Mouse (Mus musculus) CH12.LX (cell line): ENCODE measurements around the gene Pacs2. TPM values are rescaled to one million over a fixed set of nuclear protein-coding genes. Genes with fewer than 3 reads are reported as not detected.

Experiments
- DNase-seq: peaks from one replicate; pipeline ENCODE4 v3.0.0-alpha.2; 2013; ENCODE audit errors: extremely low read depth
- H3K27ac ChIP-seq: 2 replicates; pipeline ENCODE4 v1.5.1; 2012; ENCODE audit warnings: low read depth, mild to moderate bottlenecking, control low read depth, moderate library complexity; ENCODE audit not compliant: insufficient read depth
- H3K27me3 ChIP-seq: replicated peaks from 2 replicates; pipeline ENCODE3; 2012; ENCODE audit warnings: inconsistent platforms
- H3K36me3 ChIP-seq, 2 experiments: replicated peaks in 1 of 2; 2 replicates each; pipeline versions ENCODE3 to v1.6.1; 2012; ENCODE audit warnings: inconsistent platforms in 1 of 2, low read length in 1 of 2, mild to moderate bottlenecking in 1 of 2, mixed read lengths in 1 of 2, moderate library complexity in 1 of 2; ENCODE audit not compliant: control insufficient read depth in 1 of 2, insufficient read depth in 1 of 2
- H3K4me1 ChIP-seq, 2 experiments: 2 replicates each; pipeline ENCODE4 v1.6.1; 2012; ENCODE audit warnings: inconsistent platforms in 1 of 2, moderate library complexity in 1 of 2; ENCODE audit not compliant: insufficient read depth in 2 of 2, control insufficient read depth in 1 of 2
- H3K4me2 ChIP-seq: 2 replicates; pipeline ENCODE4 v1.6.1; 2012; ENCODE audit warnings: low read depth, mild to moderate bottlenecking, control low read depth; ENCODE audit not compliant: poor library complexity, insufficient read depth, severe bottlenecking
- H3K4me3 ChIP-seq, 3 experiments: fragments of 150-350 bp in 1 of 3; sonication (generic) in 1 of 3; replicated peaks in 1 of 3; 2 replicates each; pipeline versions ENCODE3 to v1.5.1; 2011 to 2012; ENCODE audit warnings: low read depth in 2 of 3, low read length in 2 of 3, mild to moderate bottlenecking in 2 of 3, moderate library complexity in 2 of 3, control low read depth in 1 of 3, improper control_type of control experiment in 1 of 3, inconsistent platforms in 1 of 3, mixed read lengths in 1 of 3; ENCODE audit not compliant: poor library complexity in 1 of 3
- H3K79me2 ChIP-seq: replicated peaks from 2 replicates; pipeline ENCODE4 v1.6.1; 2012; ENCODE audit warnings: mild to moderate bottlenecking, moderate library complexity; ENCODE audit not compliant: control insufficient read depth, poor library complexity, insufficient read depth, severe bottlenecking; ENCODE audit errors: extremely low read depth
- H3K9ac ChIP-seq: 2 replicates; pipeline ENCODE4 v1.6.1; 2012; ENCODE audit warnings: low read depth, mild to moderate bottlenecking, control low read depth, moderate library complexity; ENCODE audit not compliant: insufficient read depth
- H3K9me3 ChIP-seq: replicated peaks from 2 replicates; pipeline ENCODE3; 2012; ENCODE audit warnings: low read length, inconsistent platforms, mixed read lengths
- CHD1 ChIP-seq: IDR thresholded peaks from 2 replicates; pipeline ENCODE4 v1.6.1; 2012; ENCODE audit warnings: low read depth, low read length, improper control_type of control experiment, inconsistent platforms
- CTCF ChIP-seq, 2 experiments: IDR thresholded peaks in 1 of 2; conservative IDR thresholded peaks in 1 of 2; 2 replicates each; pipeline ENCODE4 v1.5.1; 2011 to 2012; ENCODE audit warnings: low read depth in 2 of 2, low read length in 2 of 2, improper control_type of control experiment in 1 of 2, inconsistent platforms in 1 of 2, mild to moderate bottlenecking in 1 of 2, moderate library complexity in 1 of 2
- E2F4 ChIP-seq: IDR thresholded peaks from 2 replicates; pipeline ENCODE4 v1.6.1; 2011; ENCODE audit warnings: low read depth, low read length, improper control_type of control experiment; ENCODE audit not compliant: insufficient replicate concordance
- EP300 ChIP-seq: IDR thresholded peaks from 2 replicates; pipeline ENCODE4 v1.6.1; 2011; ENCODE audit warnings: low read length, improper control_type of control experiment
- GABPA ChIP-seq: IDR thresholded peaks from 2 replicates; pipeline ENCODE4 v1.6.1; 2012; ENCODE audit warnings: low read depth, low read length, improper control_type of control experiment, inconsistent platforms; ENCODE audit not compliant: insufficient replicate concordance
- HCFC1 ChIP-seq: IDR thresholded peaks from 2 replicates; pipeline ENCODE4 v1.6.1; 2012; ENCODE audit warnings: low read depth, mild to moderate bottlenecking, inconsistent platforms, low read length, improper control_type of control experiment
- JUN ChIP-seq: IDR thresholded peaks from 2 replicates; pipeline ENCODE4 v1.6.1; 2011; ENCODE audit warnings: low read depth, mild to moderate bottlenecking, low read length, improper control_type of control experiment, moderate library complexity; ENCODE audit not compliant: insufficient read depth
- JUND ChIP-seq: conservative IDR thresholded peaks from 2 replicates; pipeline ENCODE4 v1.6.1; 2011; ENCODE audit warnings: low read depth, low read length, improper control_type of control experiment
- MAFK ChIP-seq: IDR thresholded peaks from 2 replicates; pipeline ENCODE4 v1.6.1; 2011; ENCODE audit warnings: low read length, improper control_type of control experiment; ENCODE audit not compliant: insufficient replicate concordance
- MAX ChIP-seq: IDR thresholded peaks from 2 replicates; pipeline ENCODE4 v1.6.1; 2011; ENCODE audit warnings: low read length, improper control_type of control experiment
- MAZ ChIP-seq: IDR thresholded peaks from 2 replicates; pipeline ENCODE4 v1.6.1; 2012; ENCODE audit warnings: low read depth, mild to moderate bottlenecking, inconsistent platforms, low read length, improper control_type of control experiment, moderate library complexity
- MYC ChIP-seq: IDR thresholded peaks from 2 replicates; pipeline ENCODE4 v1.6.1; 2011; ENCODE audit warnings: low read depth, mild to moderate bottlenecking, improper control_type of control experiment, low read length
- NRF1 ChIP-seq: IDR thresholded peaks from 2 replicates; pipeline ENCODE4 v1.6.1; 2014; ENCODE audit warnings: low read depth, mild to moderate bottlenecking, inconsistent platforms, low read length, improper control_type of control experiment, moderate library complexity
- PAX5 ChIP-seq: IDR thresholded peaks from 2 replicates; pipeline ENCODE4 v1.6.1; 2012; ENCODE audit warnings: low read length, inconsistent platforms, mixed read lengths
- POLR2AphosphoS2 ChIP-seq: IDR thresholded peaks from 2 replicates; pipeline ENCODE4 v1.6.1; 2011; ENCODE audit warnings: low read depth, low read length, improper control_type of control experiment
- RAD21 ChIP-seq: IDR thresholded peaks from 2 replicates; pipeline ENCODE4 v1.6.1; 2011; ENCODE audit warnings: low read depth, mild to moderate bottlenecking, low read length, improper control_type of control experiment, moderate library complexity
- RCOR1 ChIP-seq: conservative IDR thresholded peaks from 2 replicates; pipeline ENCODE4 v1.6.1; 2012; ENCODE audit warnings: low read depth, mild to moderate bottlenecking, inconsistent platforms, low read length, improper control_type of control experiment
- SIN3A ChIP-seq: IDR thresholded peaks from 2 replicates; pipeline ENCODE4 v1.6.1; 2012; ENCODE audit warnings: low read length, improper control_type of control experiment, inconsistent platforms
- SMC3 ChIP-seq: IDR thresholded peaks from 2 replicates; pipeline ENCODE4 v1.6.1; 2011; ENCODE audit warnings: low read depth, low read length, improper control_type of control experiment
- TBP ChIP-seq: conservative IDR thresholded peaks from 2 replicates; pipeline ENCODE4 v1.6.1; 2011; ENCODE audit warnings: low read depth, low read length, improper control_type of control experiment
- USF1 ChIP-seq: IDR thresholded peaks from 2 replicates; pipeline ENCODE4 v1.6.1; 2014; ENCODE audit warnings: low read depth, mild to moderate bottlenecking, inconsistent platforms, low read length, improper control_type of control experiment
- ZKSCAN1 ChIP-seq: IDR thresholded peaks from 2 replicates; pipeline ENCODE4 v1.6.1; 2012; ENCODE audit warnings: low read depth, inconsistent platforms, low read length, improper control_type of control experiment, borderline replicate concordance
- ZNF384 ChIP-seq: IDR thresholded peaks from 2 replicates; pipeline ENCODE4 v1.6.1; 2012; ENCODE audit warnings: low read depth, low read length, improper control_type of control experiment, inconsistent platforms
- dilution Hi-C: fragments of 300-500 bp; cut with MboI; formaldehyde crosslinking; loops from 2 replicates; pipeline ENCODE4 v1.14.3; 2020; ENCODE audit warnings: low sequenced_read_pairs; ENCODE audit not compliant: extremely low pct_unique_long_range_greater_than_20kb, extremely low pct_ligation_motif_present
- in situ Hi-C: fragments of 300-500 bp; cut with MboI; formaldehyde crosslinking; loops from 3 replicates; pipeline ENCODE4 v1.14.3; 2019; ENCODE audit warnings: low sequenced_read_pairs, low pct_ligation_motif_present, low pct_unique_long_range_greater_than_20kb, mixed read lengths
- polyA plus RNA-seq: library from polyadenylated mRNA; unstranded; fragments of >175 nt; gene quantifications from 2 replicates; pipeline ENCODE4 v1.2.1, GENCODE M21; 2012; ENCODE audit warnings: low read depth; ENCODE audit not compliant: insufficient read length
- total RNA-seq, 2 experiments: library from RNA; depleted of rRNA; stranded (reverse); fragments of 300-350 nt in 1 of 2; fragments of >200 nt in 1 of 2; gene quantifications; 2 replicates each; pipeline ENCODE4 v1.2.3; 2012 to 2014

The Pacs2 gene
- total and polyA plus RNA-seq, 3 experiments, result 3.1 to 7.1 (median 7.0) TPM

- peak; percentile 74 for TF ChIP-seq HCFC1
- TF ChIP-seq RAD21, result no peak
- TF ChIP-seq MYC, result no peak
- peak; percentile 2; the same call in 1 of the 2 replicates for TF ChIP-seq SIN3A
- no peak for TF ChIP-seq POLR2AphosphoS2
- TF ChIP-seq, all 38 proteins: peak for 10
Observed at GRCm38 (mm10) chr12:113000294-113001132, 13.8 kb upstream of the Pacs2 start, which contains the start of gene Brf1 (continued).

- Histone ChIP-seq H3K9ac (peak overlapping the region; percentile 58), H3K4me3 (peak overlapping the region; percentile 59 to 81 (median 77)), H3K27me3 (peaks cover 7% of the 10 kb centered on the region), H3K4me2 (peak overlapping the region; percentile 75), H3K79me2 (peaks cover 18% of the 10 kb centered on the region), H3K9me3 (no peaks in the 10 kb centered on the region), H3K27ac (no peak overlapping the region), H3K4me1 (peaks cover 4 to 19% of the 10 kb centered on the region in 2 experiments; a peak in 3 of 4 replicates), H3K36me3 (peaks cover 9 to 19% of the 10 kb centered on the region in 2 experiments)
- no peak for DNase-seq
- dilution Hi-C loops (no loop called here), in situ Hi-C loops (loop anchor here (10.0 kb wide), 2 partner anchors 54 to 84 kb away; no protein-coding TSS in a partner anchor)
- TF ChIP-seq EP300 (0 out of 2 replicates have a peak, but pooled peaks have one; percentile 16), GABPA (no peak)
Observed at GRCm38 (mm10) chr12:113001133-113001474, 13.2 kb upstream of the Pacs2 start.

- H3K9me3 ChIP-seq, result no peaks in the 10 kb centered on the region
- H3K4me1 ChIP-seq, result peaks cover 4 to 19% of the 10 kb centered on the region in 2 experiments; a peak in 3 of 4 replicates
- no peak for DNase-seq
- H3K4me2 ChIP-seq, result no peak overlapping the region
- TF ChIP-seq MAFK, result no peak
- TF ChIP-seq CHD1, result no peak
- peak; percentile 34 for TF ChIP-seq RAD21
- TF ChIP-seq TBP, result peak; percentile 77; the same call in 1 of the 2 replicates
- no peak for TF ChIP-seq USF1
- TF ChIP-seq MAX, result no peak
- TF ChIP-seq ZNF384, result peak; percentile 89
- no peak for TF ChIP-seq JUND
- TF ChIP-seq MAZ, result no peak
- no peak for TF ChIP-seq MYC
- peak; percentile 23 for TF ChIP-seq SMC3
- TF ChIP-seq CTCF (conservative IDR thresholded peaks at IDR 0.05 in 1 of 2, IDR thresholded peaks at IDR 0.05 in 1 of 2; ENCODE audit: low read depth in 2 of 2, low read length in 2 of 2), result peak in 1 of 2 experiments; percentile 55; a peak in 2 of 4 replicates
- TF ChIP-seq JUN, result no peak
- no peak for TF ChIP-seq NRF1
- TF ChIP-seq RCOR1, result no peak
- TF ChIP-seq ZKSCAN1, result no peak
- no peak for TF ChIP-seq PAX5
- TF ChIP-seq E2F4, result no peak
- no peak for TF ChIP-seq GABPA
- H3K27me3 ChIP-seq, result peaks cover 7% of the 10 kb centered on the region
- no peak overlapping the region for H3K27ac ChIP-seq
- peaks cover 0 to 6% of the 10 kb centered on the region in 2 experiments for H3K36me3 ChIP-seq
- H3K4me3 ChIP-seq, result no peak overlapping the region
- H3K9ac ChIP-seq, result no peak overlapping the region
- in situ Hi-C loops (loop anchor here (10.0 kb wide), 2 partner anchors 52 to 82 kb away; no protein-coding TSS in a partner anchor), dilution Hi-C loops (no loop called here)
- H3K79me2 ChIP-seq, result peaks cover 18% of the 10 kb centered on the region
Observed at GRCm38 (mm10) chr12:113002667-113003066, 11.6 kb upstream of the Pacs2 start.
